Mouse (Mus musculus) urinary bladder, adult 18-20 months (tissue): ENCODE results near the gene Scn1b.

Experiments used
- DNase-seq, 2 experiments: peaks; one replicate each; pipeline ENCODE4 v3.0.0; 2022; ENCODE audit warnings: low spot score in 2 of 2, mixed read lengths in 2 of 2

Gene Scn1b

DNA sequence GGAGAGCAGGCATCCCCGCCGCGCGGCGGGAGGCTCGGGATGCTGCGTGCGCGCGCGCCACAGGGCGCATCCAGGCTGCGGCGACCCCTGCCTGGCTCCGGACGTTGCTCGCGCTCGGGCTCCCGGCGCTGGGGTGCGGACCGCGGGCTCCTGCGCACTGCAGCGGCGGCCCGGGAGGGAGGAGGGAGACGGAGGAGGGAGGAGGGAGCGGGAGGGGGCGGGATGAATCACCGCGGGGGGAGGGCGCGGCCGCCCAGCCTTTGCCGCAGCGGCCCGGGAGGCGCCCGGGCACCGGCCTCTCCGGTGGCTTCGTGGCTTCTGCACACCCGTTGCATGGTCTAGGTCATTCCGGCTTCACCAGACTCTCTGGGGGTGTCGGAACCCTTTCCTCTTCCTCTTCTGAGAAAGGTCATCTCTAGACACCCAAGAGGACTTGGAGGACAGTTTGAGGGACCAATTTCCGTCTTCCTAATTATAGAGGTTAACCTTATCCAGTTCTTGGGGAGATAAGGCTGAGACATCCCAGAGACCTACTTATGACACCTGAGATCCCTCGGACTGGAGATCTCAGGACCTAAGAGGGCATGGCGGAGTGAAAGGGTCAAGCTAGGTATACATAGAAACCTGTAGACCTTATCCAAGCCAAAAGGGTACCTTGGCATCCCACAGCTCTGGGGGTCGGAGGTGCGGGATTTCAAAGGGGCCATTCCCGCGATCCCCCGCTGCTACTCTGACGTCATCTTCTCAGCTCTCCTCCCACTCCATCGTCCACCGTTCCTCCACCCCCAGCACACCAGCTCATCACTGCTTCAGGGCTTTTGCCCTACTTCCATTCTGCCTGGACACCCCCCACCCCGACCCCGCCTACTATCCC is at the start of gene Scn1b:
Scn1b (minus strand) TSS at position 153 of the 874 bp plus-strand sequence.
- peak in 1 of 2 experiments; percentile 58 for DNase-seq

DNA sequence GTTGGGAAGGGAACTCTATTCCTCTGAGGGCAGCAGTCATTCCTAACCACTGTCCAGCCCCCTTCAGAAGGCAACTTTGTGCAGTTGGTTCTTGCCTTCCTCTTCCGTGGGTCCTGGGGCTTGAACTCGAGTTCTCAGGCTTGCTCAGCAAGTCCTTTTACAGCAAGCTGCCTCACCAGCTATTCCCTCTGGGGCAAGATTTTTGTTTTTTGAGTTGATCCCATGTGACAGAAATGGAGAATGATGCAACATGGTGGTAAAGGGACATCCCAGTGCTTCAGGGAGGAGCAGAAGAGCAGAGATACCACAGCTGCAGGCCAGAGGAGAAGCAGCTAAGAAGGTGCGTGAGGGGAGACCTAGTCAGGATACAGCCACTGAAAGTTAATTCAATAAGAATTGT is 48.3 kb upstream of the Scn1b start:
- no peak for DNase-seq

DNA sequence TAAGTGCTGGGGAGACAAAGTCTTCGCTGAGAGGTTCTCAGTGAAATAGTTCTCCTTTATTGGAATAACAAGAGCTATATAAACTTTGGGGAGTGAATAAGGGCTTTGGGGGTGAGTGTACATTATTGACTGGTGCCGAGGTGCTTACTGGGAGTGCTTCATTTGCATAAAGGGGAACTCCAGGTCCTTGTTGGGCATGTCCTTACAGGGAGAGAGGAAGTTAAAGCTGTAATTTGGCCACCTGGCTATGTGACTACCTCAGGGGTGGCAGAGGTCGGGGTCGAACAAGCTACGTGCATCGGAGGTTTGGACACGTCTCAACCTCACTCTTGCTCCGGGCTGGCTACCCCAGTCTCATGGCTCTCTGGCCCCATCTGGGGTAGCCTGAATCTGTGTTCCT is 47.7 kb upstream of the Scn1b start:
- no peak for DNase-seq

DNA sequence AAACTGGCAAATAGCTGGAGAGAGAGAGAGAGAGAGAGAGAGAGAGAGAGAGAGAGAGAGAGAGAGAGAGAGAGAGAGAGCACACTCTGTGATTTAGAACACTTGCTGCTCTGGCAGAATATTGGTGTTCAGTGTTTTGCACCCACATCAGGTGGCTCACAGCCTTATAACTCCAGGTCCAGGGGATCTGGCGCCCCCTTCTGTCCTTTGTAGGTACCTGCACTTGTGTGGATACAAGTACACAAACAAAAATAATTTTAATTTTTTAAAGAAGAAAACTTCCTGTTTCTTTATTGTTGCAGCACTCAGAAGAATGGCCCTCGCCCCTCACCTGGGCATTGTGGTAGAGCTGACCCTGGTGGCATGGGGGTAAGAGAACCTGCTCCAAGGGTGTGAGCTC is 45.4 kb upstream of the Scn1b start:
- DNase-seq: no peak

GRCm38 (mm10) chr7:31170520-31170919 is 43.7 kb upstream of the Scn1b start:
- DNase-seq: no peak

DNA sequence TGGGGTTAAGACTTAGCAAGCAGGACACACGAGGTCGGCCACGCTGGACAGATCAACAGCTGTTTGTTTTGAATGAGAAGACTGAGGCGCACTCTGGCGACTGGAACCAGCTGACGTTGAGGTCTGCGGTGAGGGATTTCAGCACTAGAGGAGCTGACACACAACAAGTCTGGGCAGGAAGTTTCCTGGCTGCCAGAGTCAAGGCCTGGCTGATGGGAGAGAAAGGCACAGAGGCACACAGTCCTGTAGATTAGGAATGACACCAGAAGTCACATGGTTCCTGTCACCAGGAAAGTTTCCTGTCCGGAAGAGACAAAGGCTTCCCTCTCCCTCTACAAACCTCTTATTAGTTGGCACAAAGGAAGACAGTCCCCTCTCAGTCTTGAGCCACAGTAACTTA is 41.6 kb upstream of the Scn1b start:
- DNase-seq: no peak

- no peak for DNase-seq
Observed at GRCm38 (mm10) chr7:31164748-31165147, 37.9 kb upstream of the Scn1b start.

GRCm38 (mm10) chr7:31163666-31164577 is 37.1 kb upstream of the Scn1b start:
- no peak for DNase-seq

GRCm38 (mm10) chr7:31162324-31162723 is 35.5 kb upstream of the Scn1b start:
- DNase-seq: no peak

DNA sequence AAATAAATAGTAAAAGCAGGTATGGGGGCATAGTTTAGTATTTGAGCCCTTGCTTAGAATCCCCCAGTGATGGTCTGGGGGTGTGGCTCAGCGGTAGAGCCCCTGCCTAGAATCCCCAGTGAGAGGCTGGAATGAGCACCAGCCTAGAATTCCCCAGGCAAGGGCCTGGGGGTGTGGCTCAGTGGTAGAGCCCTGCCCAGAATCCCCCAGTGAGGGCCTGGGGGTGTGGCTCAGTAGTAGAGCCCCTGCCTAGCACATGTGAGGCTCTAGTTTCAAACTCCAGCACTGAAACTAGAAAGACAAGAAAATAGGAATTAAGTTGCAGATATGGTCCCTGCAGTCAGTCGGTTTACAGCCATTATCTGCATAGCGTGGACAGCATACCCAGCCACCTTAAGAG is 35.0 kb upstream of the Scn1b start:
- no peak for DNase-seq

- DNase-seq: no peak
Observed at GRCm38 (mm10) chr7:31161246-31161645, 34.4 kb upstream of the Scn1b start.

DNA sequence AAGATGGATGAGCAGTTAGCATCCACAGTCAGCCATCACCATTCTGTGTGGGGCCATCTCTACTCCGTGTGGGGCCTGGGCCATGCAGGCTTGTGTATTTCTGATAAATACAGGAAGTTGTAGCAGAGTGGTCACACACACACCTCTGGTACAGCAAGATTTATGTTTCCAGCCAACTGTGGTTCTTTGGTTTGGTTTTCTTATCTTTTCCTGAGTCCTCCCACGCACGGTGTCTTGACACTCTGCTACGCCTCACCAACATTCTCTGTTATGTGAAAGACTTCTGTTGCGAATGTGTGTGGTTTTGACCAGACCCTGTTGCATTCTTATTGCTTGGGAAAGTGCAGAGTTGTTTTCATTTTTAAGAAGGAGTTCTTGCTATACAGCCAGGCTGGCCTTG is 34.0 kb upstream of the Scn1b start:
- no peak for DNase-seq

- no peak for DNase-seq
Observed at GRCm38 (mm10) chr7:31156034-31156928, 29.5 kb upstream of the Scn1b start.

- no peak for DNase-seq
Observed at GRCm38 (mm10) chr7:31155296-31156033, 28.7 kb upstream of the Scn1b start, which contains the start of gene Gramd1a. Gramd1a (minus strand) TSS chr7:31155896.

DNA sequence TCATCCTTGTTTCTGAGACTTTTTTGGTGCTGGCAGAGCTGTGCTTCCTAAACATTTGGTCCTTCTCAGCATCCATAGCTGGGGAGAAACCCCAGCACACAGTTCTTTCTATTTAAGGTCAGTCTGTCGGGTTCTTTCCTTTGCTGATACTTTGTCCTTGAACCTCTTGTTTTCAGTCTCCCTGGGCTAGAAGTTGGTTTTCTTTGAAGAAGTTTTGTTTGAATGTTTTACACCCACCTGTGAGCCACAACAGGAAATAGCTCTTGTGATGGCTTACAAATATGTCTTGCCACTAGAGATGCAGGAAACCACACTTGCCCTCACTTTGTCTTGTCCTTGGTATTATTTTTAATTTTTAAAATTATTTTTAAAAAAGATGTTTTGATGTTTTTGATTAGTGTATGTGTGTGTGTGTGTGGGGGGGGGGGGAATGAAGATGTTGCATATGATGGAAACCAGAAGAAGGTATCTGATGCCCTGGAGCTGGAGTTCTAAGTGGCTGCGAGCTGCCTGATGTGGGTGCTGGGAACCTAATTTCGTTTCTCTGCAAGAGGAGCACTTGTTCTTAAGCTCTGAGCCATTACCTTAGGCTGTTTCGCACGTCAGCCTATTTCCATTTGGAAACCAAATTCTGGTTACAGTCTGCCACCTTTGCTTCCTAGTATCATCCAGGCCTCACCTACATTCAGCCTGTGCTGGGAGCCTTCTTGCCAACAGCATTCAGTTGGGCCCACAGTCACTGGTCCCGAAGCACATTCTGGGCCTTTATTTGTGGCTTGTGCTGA is 26.9 kb upstream of the Scn1b start:
- DNase-seq: no peak

DNA sequence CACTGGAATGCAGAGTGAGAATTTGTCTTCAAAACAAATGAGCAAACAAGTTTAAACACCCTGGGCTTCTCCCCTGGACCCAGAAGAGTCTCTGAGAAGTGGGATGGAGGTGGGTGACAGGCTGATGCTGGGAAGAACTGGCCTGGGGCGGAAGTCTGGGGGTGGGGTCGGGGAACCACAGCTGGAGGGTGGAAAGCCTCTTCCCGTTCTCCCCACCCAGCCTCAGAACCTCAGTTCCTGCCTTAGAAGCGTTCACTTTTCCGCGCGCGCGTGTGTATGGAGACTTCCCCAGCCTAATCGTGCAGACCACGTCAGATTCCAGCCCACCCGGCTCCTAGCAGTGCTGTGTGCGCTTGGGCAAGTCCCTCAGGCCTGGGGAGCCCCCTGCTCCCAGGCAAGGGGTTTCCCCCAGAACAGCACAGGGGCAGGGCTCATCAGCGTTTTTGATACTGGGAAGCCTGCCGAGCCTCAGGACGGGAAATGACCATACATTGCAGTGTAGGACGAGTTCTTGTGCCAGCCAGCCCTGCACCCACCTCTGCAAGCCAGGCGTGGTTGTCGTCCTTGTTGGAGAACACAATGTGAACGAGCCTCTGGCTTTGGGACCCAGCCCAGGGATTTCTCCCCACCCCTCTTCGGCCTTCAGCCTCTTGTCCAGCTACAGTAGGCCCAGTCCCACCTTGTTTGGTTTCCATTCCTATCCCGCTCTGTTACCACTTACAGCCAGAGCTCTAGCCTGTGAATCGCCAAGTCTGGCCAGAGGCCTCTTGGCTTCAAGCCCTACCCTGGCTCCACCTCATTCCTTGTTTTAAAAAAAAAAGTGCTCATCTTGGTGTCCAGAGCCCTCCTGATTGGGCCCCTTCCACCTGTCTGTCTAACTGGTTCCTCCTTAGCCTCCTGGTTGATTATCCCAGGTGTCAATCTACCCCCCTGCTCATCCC is 24.8 kb upstream of the Scn1b start:
- DNase-seq: peak in 1 of 2 experiments; percentile 30

DNA sequence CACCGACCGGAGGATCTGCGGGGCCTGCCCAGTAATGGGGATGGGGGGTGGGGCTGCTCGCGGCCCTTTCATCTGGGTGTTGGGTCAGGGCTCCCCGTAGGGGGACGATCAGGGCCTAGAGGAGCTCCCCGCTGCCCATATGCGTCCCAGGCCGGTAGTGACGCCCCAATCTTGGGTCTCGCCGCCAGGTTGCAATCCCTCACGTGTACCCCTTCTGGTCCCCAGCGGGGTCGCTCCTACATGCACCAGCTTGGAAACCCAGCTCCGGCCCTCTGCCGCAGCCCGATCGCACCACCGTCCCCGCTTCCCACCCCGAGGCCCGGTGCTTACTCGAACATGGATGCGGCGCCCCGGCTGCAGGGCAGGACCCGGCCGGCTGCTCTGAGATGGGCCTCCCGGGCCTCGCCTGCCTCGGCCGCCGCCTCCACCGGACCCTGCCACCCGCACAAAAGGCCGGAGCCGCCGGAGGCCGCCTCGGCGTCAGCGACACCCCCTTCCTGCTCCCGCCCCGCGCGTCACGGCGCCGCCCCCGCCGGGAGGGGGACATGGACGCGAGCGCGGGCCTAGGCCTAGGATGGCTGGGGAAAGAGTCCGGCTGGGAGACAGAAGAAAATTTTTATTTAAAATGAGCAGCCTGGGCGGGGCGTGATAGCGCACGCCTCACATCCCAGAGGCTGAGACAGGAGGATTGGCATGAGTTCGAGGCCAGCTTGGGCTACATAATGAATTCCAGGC is 23.9 kb upstream of the Scn1b start:
- peak; percentile 78 to 84 for DNase-seq
